Mouse (Mus musculus): Measurements from ENCODE around the gene Cuzd1. TPM values are rescaled to one million over a fixed set of nuclear protein-coding genes. Genes with fewer than 3 reads are reported as not detected.

Cuzd1 gene
- total and polyA plus RNA-seq, 3 experiments: 0.10 TPM; not detected in 2

- Histone ChIP-seq H3K9me3 (replicated peaks; ENCODE audit: low read length) (no peaks in the 10 kb centered on the region), H3K4me2 (ENCODE audit: insufficient read depth, low read depth, poor library complexity, severe bottlenecking) (no peak overlapping the region), H3K9ac (ENCODE audit: insufficient read depth, low read depth) (no peak overlapping the region), H3K36me3 (replicated peaks in 1 of 2; ENCODE audit: control insufficient read depth in 1 of 2, insufficient read depth in 1 of 2, low read length in 1 of 2) (peaks cover 0 to 1% of the 10 kb centered on the region in 2 experiments), H3K4me3 (replicated peaks in 1 of 3; ENCODE audit: low read depth in 2 of 3, low read length in 2 of 3, poor library complexity in 1 of 3) (no peak overlapping the region), H3K27ac (ENCODE audit: insufficient read depth, low read depth) (no peak overlapping the region), H3K4me1 (ENCODE audit: control insufficient read depth in 1 of 2, insufficient read depth in 2 of 2) (peaks cover 0 to 4% of the 10 kb centered on the region in 2 experiments; a peak in 2 of 4 replicates), H3K27me3 (replicated peaks) (no peaks in the 10 kb centered on the region), H3K79me2 (replicated peaks; ENCODE audit: control insufficient read depth, extremely low read depth, insufficient read depth, poor library complexity, severe bottlenecking) (no peaks in the 10 kb centered on the region)
- in situ Hi-C loops (cut with MboI; ENCODE audit: low pct_ligation_motif_present, low pct_unique_long_range_greater_than_20kb, low sequenced_read_pairs) (no loop called here), dilution Hi-C loops (cut with MboI; ENCODE audit: extremely low pct_ligation_motif_present, extremely low pct_unique_long_range_greater_than_20kb, low sequenced_read_pairs) (no loop called here)
- DNase-seq (ENCODE audit: extremely low read depth): no peak
- TF ChIP-seq JUND (conservative IDR thresholded peaks at IDR 0.05; ENCODE audit: low read depth, low read length): no peak
Measured at GRCm38 (mm10) chr7:131317587-131317986, 4.5 kb downstream of the Cuzd1 start.

- no peak overlapping the region for H3K9ac ChIP-seq (ENCODE audit: insufficient read depth, low read depth)
- H3K9me3 ChIP-seq (replicated peaks; ENCODE audit: low read length): no peaks in the 10 kb centered on the region
- TF ChIP-seq GABPA (IDR thresholded peaks at IDR 0.05; ENCODE audit: insufficient replicate concordance, low read depth, low read length): no peak
- TF ChIP-seq HCFC1 (IDR thresholded peaks at IDR 0.05; ENCODE audit: low read depth, low read length): no peak
- no peak for TF ChIP-seq ZNF384 (IDR thresholded peaks at IDR 0.05; ENCODE audit: low read depth, low read length)
- peak; percentile 62; the same call in 1 of the 2 replicates for TF ChIP-seq EP300 (IDR thresholded peaks at IDR 0.05; ENCODE audit: low read length)
- TF ChIP-seq USF1 (IDR thresholded peaks at IDR 0.05; ENCODE audit: low read depth, low read length): no peak
- TF ChIP-seq ZC3H11A (IDR thresholded peaks at IDR 0.05; ENCODE audit: low read depth, low read length): no peak
- peak; percentile 77 for TF ChIP-seq MXI1 (IDR thresholded peaks at IDR 0.05; ENCODE audit: low read depth, low read length)
- peak; percentile 75; the same call in 1 of the 2 replicates for TF ChIP-seq SIN3A (IDR thresholded peaks at IDR 0.05; ENCODE audit: low read length)
- peak; percentile 78 for TF ChIP-seq MYC (IDR thresholded peaks at IDR 0.05; ENCODE audit: low read depth, low read length)
- TF ChIP-seq E2F4 (IDR thresholded peaks at IDR 0.05; ENCODE audit: insufficient replicate concordance, low read depth, low read length): no peak
- peak; percentile 77 for TF ChIP-seq BHLHE40 (IDR thresholded peaks at IDR 0.05; ENCODE audit: low read depth, low read length)
- no peak for TF ChIP-seq POLR2AphosphoS2 (IDR thresholded peaks at IDR 0.05; ENCODE audit: low read depth, low read length)
- TF ChIP-seq JUND (conservative IDR thresholded peaks at IDR 0.05; ENCODE audit: low read depth, low read length): peak; percentile 23; the same call in 1 of the 2 replicates
- TF ChIP-seq MAX (IDR thresholded peaks at IDR 0.05; ENCODE audit: low read length): peak; percentile 89
- no peak for TF ChIP-seq MEF2A (IDR thresholded peaks at IDR 0.05; ENCODE audit: borderline replicate concordance, low read depth, low read length)
- TF ChIP-seq ETS1 (conservative IDR thresholded peaks at IDR 0.05; ENCODE audit: low read depth, low read length): no peak
- TF ChIP-seq TCF12 (IDR thresholded peaks at IDR 0.05; ENCODE audit: low read depth, low read length): 0 out of 2 replicates have a peak, but pooled peaks have one; percentile 29
- TF ChIP-seq CHD1 (IDR thresholded peaks at IDR 0.05; ENCODE audit: low read depth, low read length): no peak
- H3K4me1 ChIP-seq (ENCODE audit: control insufficient read depth in 1 of 2, insufficient read depth in 2 of 2): peaks cover 4% of the 10 kb centered on the region in 2 experiments; a peak in 3 of 4 replicates
- in situ Hi-C loops (cut with MboI; ENCODE audit: low pct_ligation_motif_present, low pct_unique_long_range_greater_than_20kb, low sequenced_read_pairs) (no loop called here), dilution Hi-C loops (cut with MboI; ENCODE audit: extremely low pct_ligation_motif_present, extremely low pct_unique_long_range_greater_than_20kb, low sequenced_read_pairs) (no loop called here)
- H3K36me3 ChIP-seq (replicated peaks in 1 of 2; ENCODE audit: control insufficient read depth in 1 of 2, insufficient read depth in 1 of 2, low read length in 1 of 2): peaks cover 0 to 1% of the 10 kb centered on the region in 2 experiments
- no peak overlapping the region for H3K4me2 ChIP-seq (ENCODE audit: insufficient read depth, low read depth, poor library complexity, severe bottlenecking)
- H3K27ac ChIP-seq (ENCODE audit: insufficient read depth, low read depth): no peak overlapping the region
- no peaks in the 10 kb centered on the region for H3K27me3 ChIP-seq (replicated peaks)
- H3K4me3 ChIP-seq (replicated peaks in 1 of 3; ENCODE audit: low read depth in 2 of 3, low read length in 2 of 3, poor library complexity in 1 of 3): no peak overlapping the region
- peak; percentile 16 for DNase-seq (ENCODE audit: extremely low read depth)
- H3K79me2 ChIP-seq (replicated peaks; ENCODE audit: control insufficient read depth, extremely low read depth, insufficient read depth, poor library complexity, severe bottlenecking): no peaks in the 10 kb centered on the region
Measured at GRCm38 (mm10) chr7:131314493-131314892, 7.6 kb downstream of the Cuzd1 start.

Measured in CH12.LX (cell line).